ENCODE assay signal across 11 mouse cellular contexts in genomic region chr12:108270240-108270919, GRCm38 (mm10). TPM values are rescaled to one million over a fixed set of nuclear protein-coding genes. Genes with fewer than 3 reads are reported as not detected.
DNase-seq lines count a peak whose midpoint lies in the region; ATAC-seq lines count a peak whose summit lies in the region.
"Had no signal": no experiment of that assay in that cellular context is flagged by ENCODE, and none has a peak within 500 bp of the region (broad histone marks: within the 10 kb centered on the region; RNA-seq: fewer than 3 reads in every experiment).

No protein-coding gene starts in this region.

- H3K36me3 ChIP-seq in liver, embryonic 13.5 days = no peaks in the 10 kb centered on the region

- 0 out of 2 replicates have a peak overlapping the region, but pooled peaks have one; percentile 12 for H3K27ac ChIP-seq in liver, embryonic 13.5 days
- H3K27ac ChIP-seq: embryonic facial prominence, embryonic 13.5 days had no signal

- no peak for ATAC-seq in liver, embryonic 13.5 days (ENCODE audit: low read depth)
- no peak for ATAC-seq in megakaryocyte, adult 5-6 weeks (ENCODE audit: poor library complexity, severe bottlenecking)

- H3K4me3 ChIP-seq in liver, embryonic 13.5 days (replicated peaks) = no peak overlapping the region
- H3K4me3 ChIP-seq: embryonic facial prominence, embryonic 13.5 days had no signal

- 45% methylated on average over 11 of the region's 13 CpGs for WGBS in liver, embryonic 13.5 days (ENCODE audit: insufficient replicate concordance)

- no peak overlapping the region for H3K9ac ChIP-seq in liver, embryonic 13.5 days

- peaks cover 98% of the 10 kb centered on the region for H3K4me1 ChIP-seq in liver, embryonic 13.5 days (replicated peaks)

- H3K9me3 ChIP-seq in liver, embryonic 13.5 days (replicated peaks) = no peaks in the 10 kb centered on the region
- H3K9me3 ChIP-seq: embryonic facial prominence, embryonic 13.5 days had no signal

- H3K4me2 ChIP-seq in liver, embryonic 13.5 days = peak overlapping the region; percentile 94

- H3K27me3 ChIP-seq in liver, embryonic 13.5 days = peaks cover 40% of the 10 kb centered on the region
- H3K27me3 ChIP-seq: embryonic facial prominence, embryonic 13.5 days had no signal

- peak; percentile 70 for DNase-seq in adrenal gland, postnatal 10 days
- DNase-seq in adrenal gland, postnatal 4 days (ENCODE audit: low spot score in 2 of 2) = no peak
- DNase-seq in retina, postnatal 1 day = peak; percentile 24
- DNase-seq in retina, embryonic 14.5 days (ENCODE audit: low spot score) = no peak
- no peak for DNase-seq in liver, embryonic 13.5 days
- DNase-seq in yolk sac, embryonic 10.5 days (ENCODE audit: low spot score) = peak; percentile 88
- no peak for DNase-seq in right cerebral cortex, postnatal 36 days (ENCODE audit: low spot score in 2 of 2)
- DNase-seq: lung, adult 2 months had no signal

RNA-seq across cellular contexts. Expression of gene Ccdc85c, which starts 4.8 kb away (rescaled TPM):
- 10 to 100 TPM; 19.8 to 22.1 TPM for total RNA-seq in adrenal gland, postnatal 10 days (2021)
- 10 to 100 TPM; 29.6 to 29.9 TPM for total RNA-seq in adrenal gland, postnatal 4 days (2021)
- polyA plus RNA-seq in liver, embryonic 13.5 days (2015; fragmentation: Nextera tagmentation; extraction: Ambion mirVana) = 2.3 and 2.6 TPM in 2 replicates
- total RNA-seq in megakaryocyte, adult 5-6 weeks (2015) = 0.04 and 0.05 TPM in 2 replicates
- total RNA-seq in megakaryocyte, adult 5-6 weeks (2017) = 0.11 and 0.37 TPM in 2 replicates

RNA-seq across cellular contexts. Expression of gene Hhipl1, which starts 35.7 kb away (rescaled TPM):
- total RNA-seq in adrenal gland, postnatal 10 days (2021) = 1 to 10 TPM in 1 of 2 experiments, under 1 TPM in 1; 0.96 to 1.1 TPM
- total RNA-seq in adrenal gland, postnatal 4 days (2021) = 1 to 10 TPM; 1.1 to 1.3 TPM
- polyA plus RNA-seq in liver, embryonic 13.5 days (2015; fragmentation: Nextera tagmentation; extraction: Ambion mirVana) = not detected in 2 replicates
- total RNA-seq in megakaryocyte, adult 5-6 weeks (2015) = not detected in 2 replicates
- total RNA-seq in megakaryocyte, adult 5-6 weeks (2017) = not detected in 2 replicates
- total RNA-seq: hematopoietic stem cell, adult 5-6 weeks had no signal

Comparison
In these comparisons a context has a peak if more than half of its experiments do, and no peak if none do; other contexts are left out.
1. DNase-seq: peak in adrenal gland, postnatal 10 days (single experiment), retina, postnatal 1 day (single experiment) and yolk sac, embryonic 10.5 days (single experiment); none in adrenal gland, postnatal 4 days (0 of 2), retina, embryonic 14.5 days (single experiment), liver, embryonic 13.5 days (single experiment) and right cerebral cortex, postnatal 36 days (0 of 2).
2. RNA of gene Ccdc85c, which starts 4.8 kb away (total RNA-seq): 29.6 to 29.9 TPM in adrenal gland, postnatal 4 days and 19.8 to 22.1 TPM in adrenal gland, postnatal 10 days; 0.04 to 0.37 TPM in megakaryocyte, adult 5-6 weeks; every median in the first group is over 10 times any median in the second.